ENCODE assay signal across 8 mouse cellular contexts in the genomic region with DNA sequence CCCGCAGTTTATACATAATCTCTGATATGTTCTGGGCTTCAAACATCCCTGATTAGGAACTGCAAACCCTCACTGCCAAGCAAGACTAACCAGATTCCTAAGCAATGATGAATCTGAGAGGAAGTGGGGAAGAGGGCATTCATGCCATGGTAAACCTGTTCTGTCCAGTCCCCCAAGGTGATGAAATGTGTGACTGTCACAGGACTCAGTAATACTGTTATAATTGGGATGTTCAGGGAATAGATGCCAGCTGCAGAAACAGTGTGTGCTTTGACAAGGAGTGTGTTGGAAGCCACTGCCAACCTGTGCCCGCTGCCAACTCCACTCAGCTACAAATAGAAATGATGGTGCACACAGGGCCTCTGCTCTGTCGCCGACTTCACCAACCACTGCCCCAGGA.
DNase-seq lines count a peak whose midpoint lies in the region; ATAC-seq lines count a peak whose summit lies in the region.

No protein-coding gene starts in this region.

- no peaks in the 10 kb centered on the region for H3K9me3 ChIP-seq in forebrain, embryonic 15.5 days
- H3K9me3 ChIP-seq in forebrain, embryonic 10.5 days, result no peaks in the 10 kb centered on the region

- no peak overlapping the region for H3K27ac ChIP-seq in forebrain, embryonic 15.5 days (replicated peaks)
- H3K27ac ChIP-seq in forebrain, embryonic 10.5 days, result no peak overlapping the region

- H3K27me3 ChIP-seq in forebrain, embryonic 15.5 days, result no peaks in the 10 kb centered on the region
- no peaks in the 10 kb centered on the region for H3K27me3 ChIP-seq in forebrain, embryonic 10.5 days (ENCODE audit: poor library complexity, severe bottlenecking)

- no peak overlapping the region for H3K9ac ChIP-seq in forebrain, embryonic 15.5 days (replicated peaks)

- H3K36me3 ChIP-seq in forebrain, embryonic 15.5 days, result no peaks in the 10 kb centered on the region
- no peaks in the 10 kb centered on the region for H3K36me3 ChIP-seq in forebrain, embryonic 10.5 days (replicated peaks)

- H3K4me1 ChIP-seq in forebrain, embryonic 15.5 days, result no peaks in the 10 kb centered on the region
- no peaks in the 10 kb centered on the region for H3K4me1 ChIP-seq in forebrain, embryonic 10.5 days

- no peak overlapping the region for H3K4me2 ChIP-seq in forebrain, embryonic 15.5 days (replicated peaks)

- intact Hi-C loops in left cerebral cortex, postnatal 25 days (cut with DNase I), result no loop called here

- 0 out of 2 replicates have a peak, but pooled peaks have one; percentile 55 for ATAC-seq in forebrain, embryonic 15.5 days (replicated peaks)
- ATAC-seq in erythroid progenitor cell, adult 5-6 weeks (replicated peaks; ENCODE audit: low FRiP score, poor library complexity, severe bottlenecking), result no peak

- WGBS in forebrain, embryonic 15.5 days, result 64% methylated on average over 4 of the region's 4 CpGs
- WGBS in forebrain, embryonic 10.5 days, result 97% methylated on average over 4 of the region's 4 CpGs

- no peak overlapping the region for H3K4me3 ChIP-seq in forebrain, embryonic 15.5 days
- H3K4me3 ChIP-seq in forebrain, embryonic 10.5 days, result no peak overlapping the region

- DNase-seq in forebrain, embryonic 10.5 days (ENCODE audit: extremely low spot score, low spot score), result no peak
- peak; percentile 64 for DNase-seq in brain, adult 2 months (ENCODE audit: low read depth, low spot score)
- peak; percentile 79 to 85 for DNase-seq in heart, adult 9 months (ENCODE audit: low spot score in 2 of 2)
- peak; percentile 7 to 50 for DNase-seq in left cerebral cortex, postnatal 25 days (ENCODE audit: low spot score in 2 of 2)
- no peak for DNase-seq in embryo, embryonic 9.5 days (ENCODE audit: extremely low spot score)
- no peak for DNase-seq in retina, embryonic 14.5 days (ENCODE audit: low spot score)

Comparison
In these comparisons a context has a peak if more than half of its experiments do, and no peak if none do; other contexts are left out.
1. DNase-seq: peak in brain, adult 2 months (single experiment), heart, adult 9 months (2 of 2) and left cerebral cortex, postnatal 25 days (2 of 2); none in forebrain, embryonic 10.5 days (single experiment), embryo, embryonic 9.5 days (single experiment) and retina, embryonic 14.5 days (single experiment).